Mouse (Mus musculus): ENCODE results near the gene Skida1.

GRCm38 (mm10) chr2:18080182-18080860 is 31.5 kb upstream of the Skida1 start:
- no peak for TF ChIP-seq POLR2A (IDR thresholded peaks at IDR 0.05; ENCODE audit: extremely low read depth, insufficient read depth, low read length)
- TF ChIP-seq CTCF (IDR thresholded peaks at IDR 0.05; ENCODE audit: extremely low read depth, insufficient read depth, low read length), result no peak
